Mouse (Mus musculus): ENCODE data around the gene Cers2.

- TF ChIP-seq CTCF (IDR thresholded peaks at IDR 0.05; ENCODE audit: insufficient read depth, low read depth, low read length): no peak
- TF ChIP-seq POLR2A (IDR thresholded peaks at IDR 0.05; ENCODE audit: insufficient read depth, low read depth, low read length): no peak
Measured at GRCm38 (mm10) chr3:95284501-95285281, 29.9 kb upstream of the Cers2 start.

Measured in olfactory bulb, adult 2 months (tissue).